Mouse (Mus musculus) gastrocnemius, postnatal 25 days (tissue): Measurements from ENCODE around the gene Lcp1. TPM values are rescaled to one million over a fixed set of nuclear protein-coding genes. Genes with fewer than 3 reads are reported as not detected.

Source experiments
- DNase-seq: peaks from one replicate; pipeline ENCODE4 v3.0.0; 2022
- total RNA-seq, 2 experiments: library from RNA; stranded (reverse); gene quantifications; 1 replicate in 1 of 2; 2 replicates in 1 of 2; pipeline ENCODE4 v1.2.3; 2021

Lcp1 gene
- total RNA-seq, 2 experiments from 2014 or later: 3.1 to 3.3 TPM

GRCm38 (mm10) chr14:75176425-75177045 lies 45.6 kb downstream of the Lcp1 start:
- DNase-seq: no peak

- no peak for DNase-seq
Observed at GRCm38 (mm10) chr14:75177400-75177799, 46.5 kb downstream of the Lcp1 start.

GRCm38 (mm10) chr14:75178384-75178793 lies 47.5 kb downstream of the Lcp1 start:
- DNase-seq: no peak

GRCm38 (mm10) chr14:75178801-75179211 lies 47.9 kb downstream of the Lcp1 start:
- no peak for DNase-seq

GRCm38 (mm10) chr14:75179255-75179963 lies 48.5 kb downstream of the Lcp1 start:
- DNase-seq: no peak

GRCm38 (mm10) chr14:75180551-75180978 lies 49.7 kb downstream of the Lcp1 start:
- no peak for DNase-seq

- no peak for DNase-seq
Observed at GRCm38 (mm10) chr14:75181062-75181935, 50.4 kb downstream of the Lcp1 start.

- no peak for DNase-seq
Observed at GRCm38 (mm10) chr14:75182378-75182777, 51.5 kb downstream of the Lcp1 start.

GRCm38 (mm10) chr14:75182831-75183230 lies 51.9 kb downstream of the Lcp1 start:
- no peak for DNase-seq

- DNase-seq: no peak
Observed at GRCm38 (mm10) chr14:75184069-75184790, 53.3 kb downstream of the Lcp1 start.

- no peak for DNase-seq
Observed at GRCm38 (mm10) chr14:75185796-75186594, 55.1 kb downstream of the Lcp1 start.

- DNase-seq: no peak
Observed at GRCm38 (mm10) chr14:75186858-75187415, 56.0 kb downstream of the Lcp1 start.

GRCm38 (mm10) chr14:75188521-75188920 lies 57.6 kb downstream of the Lcp1 start:
- no peak for DNase-seq

GRCm38 (mm10) chr14:75189031-75189430 lies 58.1 kb downstream of the Lcp1 start:
- DNase-seq: no peak

GRCm38 (mm10) chr14:75190683-75191082 lies 59.8 kb downstream of the Lcp1 start:
- no peak for DNase-seq

GRCm38 (mm10) chr14:75192427-75192826 lies 61.5 kb downstream of the Lcp1 start:
- no peak for DNase-seq

- no peak for DNase-seq
Observed at GRCm38 (mm10) chr14:75192858-75193257, 62.0 kb downstream of the Lcp1 start.

GRCm38 (mm10) chr14:75195530-75195929 lies 64.6 kb downstream of the Lcp1 start:
- DNase-seq: no peak

- DNase-seq: no peak
Observed at GRCm38 (mm10) chr14:75197027-75197426, 66.1 kb downstream of the Lcp1 start.

- DNase-seq: no peak
Observed at GRCm38 (mm10) chr14:75197660-75198059, 66.8 kb downstream of the Lcp1 start.
